Mouse (Mus musculus): ENCODE data around the gene Tex9. TPM values are rescaled to one million over a fixed set of nuclear protein-coding genes. Genes with fewer than 3 reads are reported as not detected.

Gene Tex9
- 10 to 100 TPM; 12.2 to 13.3 (median 12.5) TPM for total RNA-seq (2022)

GRCm38 (mm10) chr9:72492194-72492565, at the start of gene Tex9:
Gene Tex9 (minus strand): TSS chr9:72492212.
- DNase-seq (ENCODE audit: low spot score in 2 of 2), result no peak

GRCm38 (mm10) chr9:72537086-72537485, 45.1 kb upstream of the Tex9 start:
- no peak for DNase-seq (ENCODE audit: low spot score in 2 of 2)

- DNase-seq (ENCODE audit: low spot score in 2 of 2), result no peak
These were observed 43.4 kb upstream of the Tex9 start for GRCm38 (mm10) chr9:72535394-72535793.

- no peak for DNase-seq (ENCODE audit: low spot score in 2 of 2)
These were observed 43.0 kb upstream of the Tex9 start for GRCm38 (mm10) chr9:72534985-72535384.

GRCm38 (mm10) chr9:72533089-72533415, 41.0 kb upstream of the Tex9 start:
- DNase-seq (ENCODE audit: low spot score in 2 of 2), result no peak

- peak; percentile 46 to 50 for DNase-seq (ENCODE audit: low spot score in 2 of 2)
These were observed 40.5 kb upstream of the Tex9 start for GRCm38 (mm10) chr9:72532381-72533088.

GRCm38 (mm10) chr9:72531996-72532380, 40.0 kb upstream of the Tex9 start, which contains the start of gene Rfx7:
Gene Rfx7 (plus strand): TSS chr9:72532240.
- peak; percentile 36 to 78 for DNase-seq (ENCODE audit: low spot score in 2 of 2)

- DNase-seq (ENCODE audit: low spot score in 2 of 2), result peak; percentile 68 to 86
These were observed 39.4 kb upstream of the Tex9 start for GRCm38 (mm10) chr9:72531291-72531995.

- no peak for DNase-seq (ENCODE audit: low spot score in 2 of 2)
These were observed 38.8 kb upstream of the Tex9 start for GRCm38 (mm10) chr9:72530824-72531223.

- DNase-seq (ENCODE audit: low spot score in 2 of 2), result peak; percentile 67 to 69
These were observed 38.2 kb upstream of the Tex9 start for GRCm38 (mm10) chr9:72530237-72530636.

- no peak for DNase-seq (ENCODE audit: low spot score in 2 of 2)
These were observed 34.1 kb upstream of the Tex9 start for GRCm38 (mm10) chr9:72526091-72526490.

- DNase-seq (ENCODE audit: low spot score in 2 of 2), result no peak
These were observed 28.8 kb upstream of the Tex9 start for GRCm38 (mm10) chr9:72520849-72521248.

GRCm38 (mm10) chr9:72519246-72519645, 27.2 kb upstream of the Tex9 start:
- no peak for DNase-seq (ENCODE audit: low spot score in 2 of 2)

GRCm38 (mm10) chr9:72515366-72515765, 23.4 kb upstream of the Tex9 start:
- DNase-seq (ENCODE audit: low spot score in 2 of 2), result no peak

- no peak for DNase-seq (ENCODE audit: low spot score in 2 of 2)
These were observed 20.4 kb upstream of the Tex9 start for GRCm38 (mm10) chr9:72512229-72512981.

- DNase-seq (ENCODE audit: low spot score in 2 of 2), result no peak
These were observed 5.2 kb upstream of the Tex9 start for GRCm38 (mm10) chr9:72497171-72497570.

- no peak for DNase-seq (ENCODE audit: low spot score in 2 of 2)
These were observed 4.7 kb upstream of the Tex9 start for GRCm38 (mm10) chr9:72496691-72497090.

GRCm38 (mm10) chr9:72493984-72494685, 2.1 kb upstream of the Tex9 start:
- no peak for DNase-seq (ENCODE audit: low spot score in 2 of 2)

GRCm38 (mm10) chr9:72493465-72493864, 1.5 kb upstream of the Tex9 start:
- DNase-seq (ENCODE audit: low spot score in 2 of 2), result no peak

GRCm38 (mm10) chr9:72491559-72492193, 336 bp downstream of the Tex9 start:
- peak; percentile 82 to 86 for DNase-seq (ENCODE audit: low spot score in 2 of 2)

- DNase-seq (ENCODE audit: low spot score in 2 of 2), result no peak
These were observed 2.9 kb downstream of the Tex9 start for GRCm38 (mm10) chr9:72489131-72489530.

All from left cerebral cortex, adult 8-10 months (tissue).